Mouse (Mus musculus) neutrophil, adult 59 days (primary cell): Measurements from ENCODE around the gene Plcb4. TPM values are rescaled to one million over a fixed set of nuclear protein-coding genes. Genes with fewer than 3 reads are reported as not detected.

ENCODE experiments used
- total RNA-seq, 2 experiments: library from RNA; stranded (reverse); gene quantifications; 1 replicate in 1 of 2; 2 replicates in 1 of 2; pipeline ENCODE4 v1.2.4; 2023

The Plcb4 gene
- 1 to 10 TPM; 4.1 to 7.4 TPM for total RNA-seq

GRCm38 (mm10) chr2:135658486-135659390, at the start of gene Plcb4:
Gene Plcb4, plus strand, starts transcription at chr2:135659011.

GRCm38 (mm10) chr2:136051688-136052289, 393.0 kb downstream of the Plcb4 start, which contains the start of gene Lamp5:
Gene Lamp5, plus strand, starts transcription at chr2:136052239.

